Mouse (Mus musculus) T-cell, adult 2 months (primary cell): ENCODE results near the gene Ykt6.

Source experiments
- DNase-seq: peaks from one replicate; pipeline ENCODE4 v3.0.0; 2022; ENCODE audit warnings: low spot score

Ykt6 gene

GRCm38 (mm10) chr11:5949586-5950352 is 5.7 kb upstream of the Ykt6 start, which contains the start of gene Gck:
Gck (minus strand) TSS chr11:5950081.
- no peak for DNase-seq

GRCm38 (mm10) chr11:5952501-5952900 is 3.0 kb upstream of the Ykt6 start:
- no peak for DNase-seq

GRCm38 (mm10) chr11:5953130-5953765 is 2.2 kb upstream of the Ykt6 start:
- no peak for DNase-seq

- no peak for DNase-seq
Observed at GRCm38 (mm10) chr11:5954435-5954834, 1.1 kb upstream of the Ykt6 start.

GRCm38 (mm10) chr11:5954965-5955504 is 458 bp upstream of the Ykt6 start:
- DNase-seq = no peak

- DNase-seq = no peak
Observed at GRCm38 (mm10) chr11:5960051-5960450, 4.6 kb downstream of the Ykt6 start.

- no peak for DNase-seq
Observed at GRCm38 (mm10) chr11:5965865-5966264, 10.4 kb downstream of the Ykt6 start.

GRCm38 (mm10) chr11:5966751-5967150 is 11.3 kb downstream of the Ykt6 start:
- no peak for DNase-seq

GRCm38 (mm10) chr11:5968223-5968622 is 12.7 kb downstream of the Ykt6 start:
- no peak for DNase-seq

- DNase-seq = no peak
Observed at GRCm38 (mm10) chr11:5971202-5971601, 15.7 kb downstream of the Ykt6 start.

GRCm38 (mm10) chr11:5973151-5973550 is 17.7 kb downstream of the Ykt6 start:
- DNase-seq = no peak

GRCm38 (mm10) chr11:5974053-5974452 is 18.6 kb downstream of the Ykt6 start:
- DNase-seq = no peak

GRCm38 (mm10) chr11:5975068-5975467 is 19.6 kb downstream of the Ykt6 start:
- no peak for DNase-seq

- DNase-seq = no peak
Observed at GRCm38 (mm10) chr11:5976106-5976505, 20.6 kb downstream of the Ykt6 start.

GRCm38 (mm10) chr11:5979088-5979487 is 23.6 kb downstream of the Ykt6 start:
- no peak for DNase-seq

GRCm38 (mm10) chr11:5980108-5980507 is 24.6 kb downstream of the Ykt6 start:
- DNase-seq = no peak

GRCm38 (mm10) chr11:5980561-5980960 is 25.1 kb downstream of the Ykt6 start:
- DNase-seq = no peak

- DNase-seq = no peak
Observed at GRCm38 (mm10) chr11:5981323-5981722, 25.8 kb downstream of the Ykt6 start.

GRCm38 (mm10) chr11:5983629-5984028 is 28.1 kb downstream of the Ykt6 start:
- DNase-seq = no peak

- DNase-seq = no peak
Observed at GRCm38 (mm10) chr11:5988126-5988525, 32.6 kb downstream of the Ykt6 start.

- no peak for DNase-seq
Observed at GRCm38 (mm10) chr11:5989954-5990593, 34.6 kb downstream of the Ykt6 start.

GRCm38 (mm10) chr11:5990910-5991309 is 35.4 kb downstream of the Ykt6 start:
- DNase-seq = peak; percentile 45

GRCm38 (mm10) chr11:5994212-5994611 is 38.7 kb downstream of the Ykt6 start:
- no peak for DNase-seq
